Mouse (Mus musculus) left cerebral cortex, adult 6 months (tissue): Measurements from ENCODE around the gene Glrp1. TPM values are rescaled to one million over a fixed set of nuclear protein-coding genes. Genes with fewer than 3 reads are reported as not detected.

Source experiments
- long read RNA-seq, 2 experiments: library from polyadenylated mRNA; unstranded; transcript quantifications; one replicate each; pipeline ENCODE4 v2.0.0; 2019 to 2020
- polyA plus RNA-seq: library from polyadenylated mRNA; unstranded; fragments of <200 nt; fragmentation: Nextera tagmentation; gene quantifications from 2 replicates; pipeline ENCODE4 v1.2.3, GENCODE M21; 2021

Gene Glrp1
- polyA plus RNA-seq = 0.13 TPM in 2 replicates
- long read RNA-seq, experiment 1, partial matches to known transcripts = 0 of 2 reads
- long read RNA-seq, experiment 1, other reads (novel, unspliced or antisense) = 0 of 2 reads
- long read RNA-seq, experiment 2 = 0 reads

DNA sequence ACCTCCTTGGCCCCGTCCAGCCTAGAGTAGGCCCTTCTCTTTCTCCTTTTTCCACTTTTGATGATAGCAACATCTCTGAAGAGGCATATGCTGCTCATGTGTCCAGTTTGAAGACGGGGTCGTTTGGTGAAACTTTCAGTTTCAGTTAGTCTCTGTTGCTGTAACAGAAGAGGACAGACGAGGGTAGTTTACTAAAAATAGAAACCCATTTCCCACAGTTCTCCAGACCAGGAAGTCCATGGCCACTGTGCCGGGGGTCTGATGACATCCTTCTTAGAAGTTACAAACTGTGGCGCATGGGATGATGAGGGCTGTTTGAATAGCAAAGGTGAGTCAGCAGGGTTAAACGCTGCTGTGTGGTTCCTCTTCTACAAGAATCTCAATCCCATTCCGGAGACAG lies at the start of gene Glrp1:
Gene Glrp1 (minus strand): TSS at position 278 of the 400 bp plus-strand sequence.

Other genes with a start within 250 kb of the Glrp1 start
- 8.2 and 10.4 TPM in 2 replicates for gene Hjurp, start 232.4 kb downstream of the Glrp1 start, polyA plus RNA-seq
- not detected in 2 replicates for gene Trpm8, start 232.4 kb downstream of the Glrp1 start, polyA plus RNA-seq
- 0.29 and 0.50 TPM in 2 replicates for gene Spp2, start 103.1 kb downstream of the Glrp1 start, polyA plus RNA-seq
- gene Arl4c, start 192.2 kb upstream of the Glrp1 start, polyA plus RNA-seq = 6.8 and 17.3 TPM in 2 replicates